Mouse (Mus musculus) testis, postnatal 14 days (tissue): ENCODE results near the gene Nek11.
"Not testable (repeated sequence)": the region's sequence is repeated elsewhere in the genome, so short reads cannot be mapped to it uniquely, and the experiment has no call there.

Experiments used
- DNase-seq: peaks from one replicate; pipeline ENCODE4 v3.0.0; 2021; ENCODE audit warnings: low spot score

The Nek11 gene

GRCm38 (mm10) chr9:105136404-105136803 is 258.9 kb downstream of the Nek11 start:
- DNase-seq: no peak

- no peak for DNase-seq
Measured at GRCm38 (mm10) chr9:105134536-105134935, 260.8 kb downstream of the Nek11 start.

- no peak for DNase-seq
Measured at GRCm38 (mm10) chr9:105132002-105132367, 263.3 kb downstream of the Nek11 start.

GRCm38 (mm10) chr9:105131253-105132001 is 263.9 kb downstream of the Nek11 start, which contains the start of gene Nudt16:
Nudt16 (minus strand) TSS chr9:105131824.
- peak; percentile 87 for DNase-seq

GRCm38 (mm10) chr9:105130331-105130730 is 265.0 kb downstream of the Nek11 start:
- no peak for DNase-seq

- not testable (repeated sequence) for DNase-seq
Measured at GRCm38 (mm10) chr9:105125206-105125605, 270.1 kb downstream of the Nek11 start.
